Mouse (Mus musculus): ENCODE data around the gene Arhgap19.

- TF ChIP-seq CTCF (IDR thresholded peaks at IDR 0.05; ENCODE audit: low read depth, low read length) (no peak), EP300 (IDR thresholded peaks at IDR 0.05; ENCODE audit: insufficient read depth, low read depth, low read length) (no peak)
Observed at GRCm38 (mm10) chr19:41754760-41755159, 47.1 kb downstream of the Arhgap19 start.
